Mouse (Mus musculus): Measurements from ENCODE around the gene Neurl4.
"Not testable (repeated sequence)": the region's sequence is repeated elsewhere in the genome, so short reads cannot be mapped to it uniquely, and the experiment has no call there.

Gene Neurl4

GRCm38 (mm10) chr11:69953267-69953915, 52.5 kb downstream of the Neurl4 start:
- no peak for DNase-seq (ENCODE audit: low spot score in 2 of 2)

GRCm38 (mm10) chr11:69955618-69956017, 54.7 kb downstream of the Neurl4 start:
- not testable (repeated sequence) for DNase-seq (ENCODE audit: low spot score in 2 of 2)

GRCm38 (mm10) chr11:69956218-69956617, 55.3 kb downstream of the Neurl4 start:
- DNase-seq (ENCODE audit: low spot score in 2 of 2), result no peak

- no peak for DNase-seq (ENCODE audit: low spot score in 2 of 2)
These were observed 59.7 kb downstream of the Neurl4 start for GRCm38 (mm10) chr11:69960616-69961015.

GRCm38 (mm10) chr11:69961841-69962240, 61.0 kb downstream of the Neurl4 start:
- DNase-seq (ENCODE audit: low spot score in 2 of 2), result no peak

All from heart, adult 9 months (tissue).